Mouse (Mus musculus) cerebellum, postnatal 25 days (tissue): ENCODE measurements at regions not wholly inside any gene's neighbourhood (a gene's known extent, or its start where the extent isn't known, plus 50 kb on each side); places are given as distances from the start of the nearest gene placed in this dataset.

Source experiments
- DNase-seq, 2 experiments: peaks; one replicate each; pipeline ENCODE4 v3.0.0; 2021; ENCODE audit warnings: mixed read lengths in 2 of 2

- DNase-seq = no peak
Observed at GRCm38 (mm10) chr3:73435241-73435640, 273.0 kb downstream of the Bche start.

GRCm38 (mm10) chr3:73434331-73434730 lies 273.9 kb downstream of the Bche start:
- no peak for DNase-seq

DNA sequence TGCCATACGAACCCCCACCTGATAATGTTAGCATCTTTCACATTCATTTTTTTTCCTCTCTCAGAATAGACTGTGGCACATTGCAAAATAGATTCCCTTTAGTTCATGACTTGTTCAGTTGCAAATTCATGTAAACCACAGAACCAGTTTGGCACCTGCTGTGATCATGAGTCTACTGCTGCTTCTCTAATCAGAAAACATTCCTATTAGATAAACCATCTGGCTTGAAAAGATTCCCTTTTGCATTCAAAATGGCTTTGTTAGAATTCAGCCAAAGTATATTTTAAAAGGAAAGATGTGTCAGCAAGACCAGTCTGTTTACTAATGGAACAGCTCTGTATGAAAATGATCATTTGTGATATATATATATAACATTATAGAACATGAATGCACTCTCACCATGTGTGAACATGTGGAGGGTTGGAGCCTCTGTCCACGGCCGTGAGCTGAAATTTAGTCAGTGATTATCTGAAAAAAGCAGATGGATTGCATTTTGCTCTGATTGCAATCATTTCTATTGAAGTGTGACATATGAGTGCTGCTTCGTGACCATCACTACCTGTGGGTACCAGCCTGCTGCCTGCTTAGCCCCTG lies 298.2 kb downstream of the Bche start:
- DNase-seq = no peak

GRCm38 (mm10) chr3:73401395-73401794 lies 306.8 kb downstream of the Bche start:
- DNase-seq = peak in 1 of 2 experiments; percentile 3

- no peak for DNase-seq
Observed at GRCm38 (mm10) chr3:73395808-73396207, 312.4 kb downstream of the Bche start.

GRCm38 (mm10) chr3:73389722-73390651 lies 318.2 kb downstream of the Bche start:
- DNase-seq = no peak

DNA sequence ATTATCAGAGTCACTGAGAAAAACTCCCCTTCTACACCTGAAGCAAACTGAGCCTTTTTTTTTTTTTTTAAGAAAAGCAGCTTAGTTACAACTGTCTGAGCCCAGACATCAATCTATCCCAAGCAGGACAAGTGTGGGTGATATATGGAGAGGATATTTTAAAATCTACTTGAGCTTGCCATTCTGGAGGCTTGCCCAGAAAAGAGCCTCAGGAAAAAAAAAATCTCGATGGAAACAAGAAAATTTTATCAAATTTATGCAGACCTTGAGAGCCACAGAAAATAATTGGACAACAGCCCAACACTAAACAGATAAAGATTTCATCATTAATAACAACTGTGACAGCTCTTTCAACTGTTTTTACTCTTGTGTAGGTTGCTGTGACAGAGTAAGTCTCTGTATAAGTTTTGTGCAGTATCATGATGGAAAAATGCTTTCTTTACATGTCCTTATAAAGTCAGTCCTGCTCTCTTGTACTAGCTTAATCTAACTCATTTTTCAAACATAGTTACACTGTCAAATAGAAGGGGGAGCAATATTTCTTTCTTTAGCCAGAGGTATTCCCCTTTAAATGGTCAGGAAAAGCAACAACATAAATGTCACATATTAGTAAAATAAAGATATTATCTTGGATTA lies 297.4 kb upstream of the Slitrk3 start:
- no peak for DNase-seq

GRCm38 (mm10) chr3:73343199-73343598 lies 285.6 kb upstream of the Slitrk3 start:
- peak in 1 of 2 experiments; percentile 5 for DNase-seq

DNA sequence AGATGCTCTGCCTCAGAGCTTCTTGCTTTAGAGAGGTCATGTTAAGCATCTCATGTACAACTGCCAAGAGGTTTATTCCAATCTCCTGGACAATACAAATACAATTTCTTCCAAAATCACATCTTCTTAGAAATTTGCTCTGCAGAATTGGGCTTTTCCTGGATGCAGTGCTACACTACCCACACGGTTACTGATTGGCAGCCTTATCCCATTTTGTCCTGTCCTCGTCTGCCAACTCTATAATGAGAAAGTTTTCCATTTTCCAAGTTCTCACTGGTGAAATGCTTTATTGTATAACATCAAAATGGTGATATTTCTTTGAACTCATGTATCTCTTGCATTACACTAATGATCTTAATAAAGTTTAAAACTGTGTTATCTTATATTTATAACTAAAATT lies 282.1 kb upstream of the Slitrk3 start:
- no peak for DNase-seq

DNA sequence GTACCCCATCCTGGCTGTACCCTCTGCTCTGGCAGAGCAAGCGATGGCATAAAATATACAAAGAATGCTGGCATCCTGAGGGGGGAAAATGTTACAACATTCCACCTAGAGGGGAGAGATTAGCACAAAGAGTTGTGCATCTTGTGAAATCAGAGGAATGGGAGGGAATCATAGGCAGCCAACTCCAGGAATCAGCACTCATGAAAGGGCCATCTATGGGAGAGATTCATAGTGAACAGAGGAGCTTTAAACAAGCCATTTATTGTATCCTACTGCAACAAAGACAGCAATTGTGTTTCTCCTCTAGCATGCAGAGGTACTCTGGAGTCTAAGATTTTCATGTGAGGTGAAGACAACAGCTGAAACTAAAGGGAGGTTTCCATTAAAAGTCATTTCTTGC lies 265.6 kb upstream of the Slitrk3 start:
- DNase-seq = no peak
